Mouse (Mus musculus) retina, postnatal 7 days (tissue): ENCODE data around the gene Tbrg1.
A peak's percentile ranks its signal among the peaks of the same experiment; 100 is the strongest.

ENCODE experiments used
- DNase-seq: peaks from one replicate; pipeline ENCODE4 v3.0.0-alpha.2; 2012; ENCODE audit warnings: low read depth, low spot score

The Tbrg1 gene

DNA sequence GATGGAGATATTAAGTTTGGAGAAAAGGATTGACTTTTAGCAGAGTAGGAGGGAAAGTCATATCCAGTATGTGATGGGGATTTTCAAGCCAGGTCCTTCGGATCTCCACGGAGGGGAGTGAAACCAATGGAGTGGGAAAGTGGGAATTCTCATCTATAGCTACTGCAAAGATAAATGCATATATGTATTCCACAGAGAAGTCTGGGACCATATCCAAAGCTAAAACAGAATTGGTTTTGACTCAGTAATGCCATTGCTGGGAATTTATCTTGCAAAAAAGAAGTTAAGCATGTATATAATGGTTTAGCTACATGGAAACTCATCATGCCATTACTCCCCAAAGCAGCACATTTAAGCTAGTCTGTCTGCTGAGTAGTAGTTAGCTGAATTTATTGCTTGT lies 24.8 kb downstream of the Tbrg1 start:
- no peak for DNase-seq

DNA sequence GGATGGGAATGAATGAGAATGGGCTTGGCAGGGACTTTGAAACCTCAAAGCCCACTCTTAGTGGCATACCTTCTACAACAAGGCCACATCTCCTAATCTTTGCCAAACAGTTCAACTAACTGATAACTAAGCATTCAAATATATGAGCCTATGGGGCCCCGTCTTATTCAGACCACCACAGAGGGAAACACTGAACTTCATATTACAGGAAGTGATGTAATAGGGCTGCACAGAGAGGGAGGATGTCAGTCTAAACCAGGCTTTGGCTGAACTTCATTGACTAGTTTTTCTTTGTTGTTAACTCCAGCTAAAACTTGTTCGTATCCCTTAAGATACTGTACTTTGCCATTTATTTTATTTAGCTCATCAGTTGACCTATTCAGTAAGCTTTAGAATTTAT lies 27.2 kb downstream of the Tbrg1 start:
- no peak for DNase-seq

DNA sequence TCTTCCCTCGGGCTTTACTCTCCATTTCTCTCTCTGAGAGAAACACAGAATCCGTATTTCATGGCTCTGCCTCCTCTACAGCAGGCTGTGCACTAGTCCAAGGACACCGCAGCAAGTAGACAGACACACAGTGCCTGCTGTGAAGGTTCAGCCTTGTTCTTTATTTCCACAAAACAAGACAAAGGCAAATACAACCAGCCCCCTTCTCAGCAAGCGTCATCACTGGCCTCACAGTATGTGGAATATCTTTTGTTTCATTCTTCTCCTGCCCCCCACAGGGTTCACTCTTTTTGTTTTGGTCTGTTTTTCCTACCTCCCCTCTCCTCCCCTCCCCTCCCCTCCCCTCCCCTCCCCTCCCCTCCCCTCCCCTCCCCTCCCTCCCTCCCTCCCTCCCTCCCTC lies 28.5 kb downstream of the Tbrg1 start:
- DNase-seq: no peak

DNA sequence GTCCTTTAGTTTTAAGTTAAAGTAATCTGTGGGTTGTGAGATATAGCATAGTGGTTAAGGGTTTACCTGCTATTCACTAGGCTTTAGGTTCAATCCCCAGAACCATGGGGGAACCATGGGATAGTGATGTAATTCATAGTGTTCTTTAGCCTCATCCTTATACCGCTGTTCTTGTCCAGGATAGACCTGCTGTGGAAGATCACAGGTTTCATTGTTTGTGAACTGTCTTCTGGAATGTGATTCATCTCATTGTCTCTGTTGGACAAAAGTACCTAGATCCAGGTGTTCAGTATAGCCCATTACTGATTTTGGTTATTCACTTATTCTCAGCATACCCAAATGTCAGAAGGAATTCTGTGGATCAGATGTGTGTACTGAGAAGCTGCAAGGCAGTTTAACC lies 29.8 kb downstream of the Tbrg1 start:
- DNase-seq: no peak

DNA sequence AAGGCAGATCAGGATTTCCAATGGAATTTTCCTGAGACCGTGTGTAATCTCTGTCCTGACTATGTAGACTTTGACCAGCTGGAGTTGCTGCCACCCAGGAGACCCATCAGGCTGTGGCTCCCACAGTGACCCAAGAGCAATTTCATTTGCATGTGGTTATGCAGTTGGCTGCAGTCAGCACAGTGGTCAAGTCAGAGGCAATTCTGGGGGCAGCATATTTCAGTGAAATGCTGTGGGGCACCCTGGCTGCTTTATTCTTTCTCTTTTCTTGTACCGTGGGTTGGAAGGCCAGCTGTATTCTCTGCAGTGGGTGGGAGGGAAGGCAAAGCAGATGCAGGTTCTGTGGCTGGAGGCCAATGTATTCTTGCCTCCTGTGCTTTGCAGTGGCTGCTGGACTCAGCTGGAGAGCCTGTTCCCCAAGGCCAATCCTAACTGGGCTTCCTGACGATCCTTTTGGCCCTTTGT lies 31.0 kb downstream of the Tbrg1 start:
- no peak for DNase-seq

DNA sequence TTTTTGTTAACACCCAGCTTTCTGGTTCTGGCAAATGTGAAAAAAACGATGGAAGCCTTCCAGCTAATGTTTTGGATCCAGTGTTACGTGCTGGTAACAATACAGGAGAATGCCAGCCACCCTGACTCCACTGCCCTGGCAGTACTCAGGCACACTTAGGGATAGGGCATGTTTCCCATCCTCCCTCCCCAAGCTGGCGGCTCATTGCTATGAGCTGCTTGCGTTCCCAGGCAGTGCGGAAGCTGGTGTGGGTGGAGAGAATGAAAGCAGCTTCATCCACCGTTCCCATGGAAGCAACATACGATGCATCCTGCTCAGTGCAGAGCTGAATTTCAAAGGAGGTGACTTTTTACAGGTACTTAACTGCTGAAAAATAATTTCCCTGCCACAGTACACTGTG lies 31.5 kb downstream of the Tbrg1 start:
- DNase-seq: no peak

DNA sequence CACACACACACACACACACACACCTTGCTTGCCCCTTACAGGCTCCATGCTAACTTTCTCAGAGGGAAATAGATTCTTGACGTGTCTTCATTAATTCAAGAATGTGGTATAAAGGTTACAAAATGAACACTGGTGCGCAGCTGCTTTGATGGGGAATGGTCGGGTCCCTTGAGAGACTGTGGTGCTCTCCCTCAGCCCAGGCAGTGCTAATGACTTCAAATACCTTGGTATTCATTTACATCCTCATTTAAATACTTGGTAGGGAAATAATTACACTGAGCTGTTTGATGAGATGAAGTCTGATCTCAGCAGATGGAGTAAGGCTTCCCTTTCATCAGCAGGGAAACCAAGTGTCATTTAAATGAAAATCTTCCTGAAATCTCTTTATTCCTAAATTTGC lies 32.0 kb downstream of the Tbrg1 start:
- DNase-seq: no peak

DNA sequence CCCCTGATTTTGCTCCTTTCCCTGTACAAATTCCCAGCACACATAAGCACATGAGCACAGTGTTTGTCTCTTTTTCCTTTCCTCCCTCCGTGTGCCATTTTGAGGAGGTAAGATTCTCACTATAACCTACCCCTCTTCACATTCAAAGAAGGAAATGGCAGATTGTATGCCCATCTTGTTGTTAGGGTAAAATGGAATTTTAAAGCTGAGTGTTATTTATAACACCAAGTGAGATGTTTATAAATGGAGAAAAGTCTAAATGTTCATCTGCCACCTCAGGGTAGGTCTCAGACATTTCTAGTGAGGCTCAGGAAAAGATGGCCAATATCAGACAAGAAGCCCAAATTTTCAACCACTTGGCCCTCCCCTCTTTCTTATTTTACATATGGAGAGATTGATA lies 32.6 kb downstream of the Tbrg1 start:
- no peak for DNase-seq

DNA sequence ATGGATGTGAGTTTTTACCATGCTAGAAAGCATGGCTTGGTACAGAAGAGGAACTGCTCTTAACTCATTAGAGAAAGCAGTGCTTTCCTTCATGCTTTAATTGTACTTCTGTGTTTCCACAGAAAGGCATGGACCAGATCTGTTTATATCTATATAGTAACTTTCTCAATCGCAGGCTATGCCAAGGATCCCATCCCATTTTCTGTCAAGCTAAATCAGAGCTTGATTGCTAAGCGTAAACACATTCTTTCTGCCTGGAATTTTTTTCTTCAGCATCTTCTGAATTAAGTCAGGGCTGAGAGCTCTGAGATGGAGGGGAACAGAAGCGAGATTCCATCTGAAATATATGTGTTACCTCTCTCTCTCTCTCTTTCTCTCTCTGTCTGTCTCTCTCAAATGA lies 33.1 kb downstream of the Tbrg1 start:
- DNase-seq: no peak

DNA sequence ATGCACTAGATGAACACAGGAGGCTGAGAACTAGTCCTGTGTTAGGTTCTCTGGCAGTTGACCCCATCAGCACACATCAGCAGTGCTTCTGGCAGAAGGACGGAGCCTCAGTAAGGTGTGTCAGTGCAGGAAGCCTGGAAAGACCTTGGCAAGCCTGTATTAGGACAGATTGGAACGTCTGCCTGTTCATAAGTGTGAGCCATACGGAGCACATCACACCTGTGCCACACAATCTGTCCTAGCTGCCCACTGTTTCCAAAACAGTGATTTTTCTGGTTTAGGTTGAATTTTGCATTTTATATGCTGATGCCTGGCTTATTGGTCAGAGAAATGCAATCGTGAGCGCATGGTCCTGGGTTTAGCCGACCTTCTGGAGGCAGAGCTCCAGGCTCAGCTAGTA lies 35.8 kb downstream of the Tbrg1 start:
- no peak for DNase-seq

DNA sequence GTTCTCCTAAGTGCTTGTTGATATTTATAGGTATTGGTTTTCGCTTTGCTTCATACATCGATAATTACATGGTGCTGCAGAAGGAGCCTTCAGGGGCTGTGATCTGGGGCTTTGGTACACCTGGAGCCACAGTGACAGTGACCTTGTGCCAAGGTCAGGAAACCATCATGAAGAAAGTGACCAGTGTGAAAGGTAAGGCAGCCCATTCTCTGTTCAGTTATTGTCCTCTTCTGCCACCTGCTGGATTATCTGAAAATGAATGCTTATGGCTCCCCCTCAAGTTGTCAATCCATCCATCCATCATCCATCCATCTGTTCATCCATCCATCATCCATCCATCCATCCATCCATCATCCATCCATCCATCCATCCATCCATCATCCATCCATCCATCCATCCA lies 40.3 kb downstream of the Tbrg1 start:
- peak; percentile 47 for DNase-seq

DNA sequence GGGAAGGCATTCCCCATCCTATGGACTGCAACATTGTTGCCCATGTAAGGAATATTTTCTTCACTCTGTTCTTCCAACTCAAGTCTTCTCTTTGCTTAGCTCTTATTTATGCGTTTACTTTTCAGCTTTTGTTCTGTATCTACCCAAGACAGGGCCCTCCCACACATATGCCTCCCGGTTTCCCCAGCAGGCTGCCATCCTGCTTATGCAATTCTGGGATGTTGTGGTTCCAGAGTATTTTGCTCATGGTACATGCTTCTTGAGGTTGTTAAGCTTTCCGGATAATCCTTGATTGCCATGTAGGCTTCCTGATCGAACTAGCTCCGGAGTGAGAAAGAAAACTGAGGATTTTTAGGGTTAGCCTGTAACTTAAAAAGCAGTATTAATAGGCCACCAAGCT lies 41.9 kb downstream of the Tbrg1 start:
- DNase-seq: no peak

DNA sequence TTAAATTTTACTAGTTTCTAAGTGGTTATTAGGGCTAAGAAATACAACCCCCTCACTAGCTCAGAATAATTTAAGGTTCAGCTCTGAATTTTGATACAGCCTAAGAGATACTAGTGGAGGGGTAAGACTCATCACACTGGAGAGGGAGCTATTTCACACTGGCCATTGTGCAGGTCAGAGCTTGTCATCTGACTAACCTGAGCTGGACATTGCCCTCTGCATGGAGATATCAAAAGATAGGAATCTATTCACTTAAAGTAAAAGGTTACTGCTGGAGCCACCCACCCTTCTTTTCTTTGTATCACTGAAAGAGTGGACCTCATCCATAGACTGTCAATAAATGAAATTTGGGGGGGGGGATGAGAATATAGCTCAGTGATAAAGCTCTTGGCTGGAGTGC lies 42.8 kb downstream of the Tbrg1 start:
- DNase-seq: no peak

DNA sequence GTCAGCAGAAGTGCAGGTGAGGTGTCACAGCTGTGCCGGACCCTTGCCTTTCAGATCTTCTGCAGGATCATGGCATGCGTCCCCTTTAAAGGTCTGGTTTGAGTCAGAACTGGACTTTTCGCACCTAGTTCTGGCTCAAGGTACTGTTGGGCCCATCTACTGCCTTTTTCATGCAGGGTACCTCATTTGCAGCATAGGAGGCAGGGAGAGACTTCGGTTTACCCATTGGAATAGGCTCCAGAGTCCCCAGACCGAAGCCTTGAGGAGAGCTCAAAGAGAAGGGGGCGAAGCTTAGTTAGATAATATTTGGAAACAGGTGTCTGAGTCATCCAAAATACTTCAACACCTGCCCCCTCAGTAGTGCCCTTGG lies 43.2 kb downstream of the Tbrg1 start:
- no peak for DNase-seq

DNA sequence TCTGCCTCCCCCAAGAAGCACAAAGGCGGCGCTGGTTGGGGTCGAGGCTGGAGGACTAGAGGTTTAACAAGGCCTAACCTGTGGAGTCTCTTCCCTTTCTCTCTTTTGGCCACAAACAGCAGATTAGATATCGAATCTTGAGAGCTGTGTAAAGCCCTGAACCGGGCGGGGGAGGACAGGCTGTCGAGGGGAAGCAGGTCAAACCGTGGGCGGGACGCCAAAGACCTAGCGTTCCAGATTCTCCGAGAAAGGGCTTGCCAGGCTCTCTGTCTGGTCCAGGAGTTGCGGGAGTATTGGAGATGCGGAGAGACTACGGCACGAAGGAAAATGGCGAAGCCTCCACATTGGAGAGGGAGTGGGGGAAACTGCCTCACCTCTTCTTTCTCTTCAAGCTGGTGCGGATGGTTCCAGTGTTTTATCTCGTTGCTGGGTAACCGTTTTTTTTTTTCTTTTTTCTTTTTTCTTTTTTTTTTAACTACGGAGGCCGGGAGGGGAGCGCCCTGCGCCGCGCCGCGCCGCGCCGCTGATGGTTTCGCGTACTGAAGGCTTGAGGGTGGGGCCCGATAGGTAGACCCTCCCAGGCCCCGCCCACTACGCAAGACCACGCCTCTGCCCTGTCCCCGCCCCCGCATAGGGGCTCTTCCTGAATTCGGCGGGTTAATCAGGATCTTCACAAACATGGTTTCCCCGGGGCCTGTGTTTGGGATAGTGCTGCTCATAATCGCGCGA lies 43.8 kb downstream of the Tbrg1 start, which contains the start of gene Spa17:
Spa17 (minus strand) TSS at position 541 of the 729 bp plus-strand sequence.
- DNase-seq: peak; percentile 69

DNA sequence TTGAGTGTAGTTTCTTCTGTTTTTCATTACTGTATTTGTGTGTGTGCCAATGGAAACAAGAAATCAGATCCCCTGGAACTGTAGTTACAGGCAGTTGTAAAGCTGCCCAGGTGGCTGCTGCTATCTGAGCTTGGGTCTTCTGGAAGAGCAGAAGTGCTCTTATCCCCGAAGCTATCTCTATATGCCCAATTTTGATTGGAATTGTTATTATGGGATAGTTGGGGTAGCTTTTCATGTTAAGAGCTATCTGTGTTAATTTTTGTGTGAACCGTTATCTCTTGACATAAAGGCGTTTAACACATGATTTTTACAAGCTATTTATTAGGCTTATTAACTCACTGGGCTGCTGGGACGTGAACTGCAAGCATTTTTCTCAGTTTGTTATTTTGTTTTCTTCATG lies 47.6 kb downstream of the Tbrg1 start:
- no peak for DNase-seq

DNA sequence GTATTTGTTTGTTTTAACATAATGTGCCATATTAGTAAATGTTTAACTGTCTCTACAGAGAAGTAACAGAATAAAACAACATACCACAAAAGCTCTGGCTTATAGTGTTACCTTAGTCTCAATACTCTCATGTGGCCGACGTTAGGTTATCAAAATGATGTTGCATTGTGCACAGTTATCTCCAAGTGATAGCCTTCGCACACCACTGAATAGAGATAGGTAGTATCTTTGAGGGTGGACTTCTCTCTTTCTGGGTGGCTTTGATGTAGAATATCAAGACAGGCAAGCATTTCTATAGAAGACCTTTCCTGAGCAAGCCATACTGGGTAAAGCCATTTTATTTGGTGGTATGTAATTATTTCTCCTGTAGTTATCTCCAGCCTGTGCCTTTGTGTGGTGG lies 52.0 kb downstream of the Tbrg1 start:
- no peak for DNase-seq

DNA sequence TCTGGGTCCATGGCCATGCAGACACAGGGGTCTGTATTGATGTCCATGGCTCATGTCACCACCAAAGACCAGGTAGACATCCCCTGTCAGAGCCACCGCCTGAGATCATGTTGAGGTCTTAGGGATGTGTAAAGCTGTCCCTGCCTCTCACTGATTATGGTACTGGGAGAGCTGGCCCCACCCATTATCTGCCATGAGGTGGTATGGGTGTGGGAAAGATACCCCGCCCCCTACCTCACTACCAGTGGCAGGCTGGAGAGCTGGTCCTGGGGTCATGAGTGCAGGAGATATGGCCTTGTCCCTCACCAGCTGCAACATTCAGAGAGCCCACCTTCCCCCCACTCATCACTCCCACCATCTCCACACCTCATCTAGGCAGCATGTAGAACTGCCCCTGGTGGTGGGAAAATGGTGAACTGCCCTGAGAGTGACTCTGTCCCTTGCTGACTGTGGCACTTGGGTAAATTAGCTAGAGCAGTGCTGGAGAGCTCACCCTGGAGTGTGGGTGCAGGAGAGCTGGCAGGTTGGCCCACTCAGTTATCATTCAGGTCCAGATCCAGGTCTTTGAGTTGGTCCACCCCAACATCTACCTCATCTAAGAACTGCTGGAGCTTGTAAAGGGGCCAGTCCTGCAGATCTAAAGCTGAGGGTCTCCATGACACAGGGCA lies 56.4 kb downstream of the Tbrg1 start:
- no peak for DNase-seq
